Mouse (Mus musculus) liver, adult 2 months (tissue): ENCODE measurements around the gene Noxred1.

Experiments used
- CTCF ChIP-seq: fragments of 200-500 bp; IDR thresholded peaks from 2 replicates; pipeline ENCODE4 v1.5.1; 2011; ENCODE audit warnings: low read depth, low read length, control low read depth
- POLR2A ChIP-seq: fragments of 200-500 bp; IDR thresholded peaks from 2 replicates; pipeline ENCODE4 v1.6.1; 2011; ENCODE audit warnings: low read length, control low read depth; ENCODE audit not compliant: insufficient read depth; ENCODE audit errors: extremely low read depth

GRCm38 (mm10) chr12:87216053-87216452, 22.5 kb downstream of the Noxred1 start:
- TF ChIP-seq CTCF (no peak), POLR2A (no peak)
